Mouse (Mus musculus) thymus, adult 2 months (tissue): ENCODE data around the gene Nf1.

Experiments used
- CTCF ChIP-seq: fragments of 200-500 bp; IDR thresholded peaks from 2 replicates; pipeline ENCODE4 v1.5.1; 2012; ENCODE audit warnings: mild to moderate bottlenecking, control low read depth, low read length, moderate library complexity, borderline replicate concordance; ENCODE audit not compliant: control insufficient read depth, poor library complexity, insufficient read depth; ENCODE audit errors: extremely low read depth
- POLR2A ChIP-seq: fragments of 200-500 bp; IDR thresholded peaks from 2 replicates; pipeline ENCODE4 v1.6.1; 2012; ENCODE audit warnings: mild to moderate bottlenecking, low read length, control low read depth, moderate library complexity; ENCODE audit not compliant: control insufficient read depth, poor library complexity, insufficient read depth; ENCODE audit errors: extremely low read depth

DNA sequence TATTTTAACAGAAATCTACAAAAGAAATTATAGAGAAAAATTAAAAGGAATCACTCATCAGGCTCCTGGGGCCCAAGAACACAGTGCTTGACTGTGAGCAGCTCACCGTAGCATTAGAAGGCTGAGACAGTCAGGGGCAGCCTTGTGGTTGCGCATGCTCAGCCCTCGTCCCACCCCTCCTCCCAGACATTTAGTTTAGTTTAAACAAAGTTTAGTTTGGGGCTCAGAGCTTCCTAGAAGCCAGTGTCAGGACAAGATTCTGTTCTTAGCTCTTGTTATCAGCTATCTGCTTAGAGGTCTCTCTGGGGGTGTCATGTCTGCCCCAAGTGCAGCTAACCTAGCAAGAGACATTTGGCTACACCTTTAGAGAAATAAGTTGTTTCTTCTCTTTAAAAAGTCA, 189.1 kb downstream of the Nf1 start:
- TF ChIP-seq CTCF (no peak), POLR2A (no peak)
